ENCODE assay signal across 7 mouse cellular contexts in genomic region chr17:25578920-25579319, GRCm38 (mm10). TPM values are rescaled to one million over a fixed set of nuclear protein-coding genes. Genes with fewer than 3 reads are reported as not detected.
DNase-seq lines count a peak whose midpoint lies in the region; ATAC-seq and TF ChIP-seq lines count a peak whose summit lies in the region.

Gene Lmf1 (plus strand): TSS chr17:25579085.

- no peaks in the 10 kb centered on the region for H3K9me3 ChIP-seq in intestine, postnatal 0 days (ENCODE audit: control insufficient read depth)
- no peaks in the 10 kb centered on the region for H3K9me3 ChIP-seq in midbrain, embryonic 12.5 days

- peak; percentile 96 for ATAC-seq in intestine, postnatal 0 days
- ATAC-seq in midbrain, embryonic 12.5 days (ENCODE audit: low FRiP score, low read depth), result peak; percentile 96

- intact Hi-C loops in left cerebral cortex, postnatal 4 days (cut with DNase I), result no loop called here

- peak within 1 kb of the TSS; percentile 82 for H3K4me3 ChIP-seq in intestine, postnatal 0 days (ENCODE audit: low read depth, low read length)
- peak within 1 kb of the TSS; percentile 78 for H3K4me3 ChIP-seq in midbrain, embryonic 12.5 days
- peak within 1 kb of the TSS; percentile 81 for H3K4me3 ChIP-seq in small intestine, adult 2 months (ENCODE audit: low read depth, low read length)

- H3K4me2 ChIP-seq in intestine, postnatal 0 days (replicated peaks; ENCODE audit: low read depth), result peak within 1 kb of the TSS; percentile 95
- peak within 1 kb of the TSS; percentile 82 for H3K4me2 ChIP-seq in midbrain, embryonic 12.5 days (replicated peaks)

- under 1% methylated on average over 31 of the region's 31 CpGs for WGBS in intestine, postnatal 0 days
- under 1% methylated on average over 30 of the region's 31 CpGs for WGBS in midbrain, embryonic 12.5 days
- WGBS in small intestine, adult 2 months, result under 1% methylated on average over 31 of the region's 31 CpGs

- TF ChIP-seq POLR2A in small intestine, adult 2 months (IDR thresholded peaks at IDR 0.05; ENCODE audit: low read depth, low read length), result peak; percentile 79

- peak within 1 kb of the TSS; percentile 67 for H3K9ac ChIP-seq in intestine, postnatal 0 days (ENCODE audit: low read depth, low read length)
- peak within 1 kb of the TSS; percentile 88 for H3K9ac ChIP-seq in midbrain, embryonic 12.5 days (replicated peaks)

- H3K36me3 ChIP-seq in intestine, postnatal 0 days (ENCODE audit: control insufficient read depth, insufficient read depth), result no peaks in the 10 kb centered on the region
- H3K36me3 ChIP-seq in midbrain, embryonic 12.5 days, result no peaks in the 10 kb centered on the region
- H3K36me3 ChIP-seq in small intestine, adult 2 months (ENCODE audit: control insufficient read depth, insufficient read depth, low read length), result no peaks in the 10 kb centered on the region

- DNase-seq in adrenal gland, adult 8-10 months, result peak; percentile 96
- peak; percentile 97 for DNase-seq in embryo, embryonic 9.5 days (ENCODE audit: extremely low spot score)
- peak; percentile 90 to 95 for DNase-seq in gastrocnemius, postnatal 4 days (ENCODE audit: low spot score in 2 of 2)
- DNase-seq in left cerebral cortex, postnatal 4 days, result peak; percentile 96

- H3K27ac ChIP-seq in intestine, postnatal 0 days (ENCODE audit: low read depth, low read length), result no peak within 1 kb of the TSS
- peak within 1 kb of the TSS; percentile 77 for H3K27ac ChIP-seq in midbrain, embryonic 12.5 days (replicated peaks)
- no peak within 1 kb of the TSS for H3K27ac ChIP-seq in small intestine, adult 2 months (ENCODE audit: insufficient read depth, low read depth, low read length)

- peaks cover 5% of the 10 kb centered on the region; the same call in 1 of the 2 replicates for H3K4me1 ChIP-seq in intestine, postnatal 0 days (replicated peaks; ENCODE audit: control insufficient read depth, insufficient read depth, low read length)
- H3K4me1 ChIP-seq in midbrain, embryonic 12.5 days, result peaks cover 20% of the 10 kb centered on the region
- H3K4me1 ChIP-seq in small intestine, adult 2 months (ENCODE audit: control insufficient read depth, insufficient read depth, insufficient read length, low read length), result peaks cover 3% of the 10 kb centered on the region

- TF ChIP-seq CTCF in intestine, postnatal 0 days (IDR thresholded peaks at IDR 0.05; ENCODE audit: low read depth), result peak; percentile 54
- no peak for TF ChIP-seq CTCF in small intestine, adult 2 months (IDR thresholded peaks at IDR 0.05; ENCODE audit: extremely low read depth, insufficient read length, insufficient replicate concordance, low read depth, low read length)

- no peaks in the 10 kb centered on the region for H3K27me3 ChIP-seq in intestine, postnatal 0 days (replicated peaks; ENCODE audit: control insufficient read depth, insufficient read depth, low read length)
- peaks cover 17% of the 10 kb centered on the region for H3K27me3 ChIP-seq in midbrain, embryonic 12.5 days
- H3K27me3 ChIP-seq in small intestine, adult 2 months (ENCODE audit: control insufficient read depth, insufficient read depth, low read length), result no peaks in the 10 kb centered on the region

RNA-seq across cellular contexts. Expression of gene Lmf1, which starts in this region (rescaled TPM):
- total RNA-seq in adrenal gland, adult 8-10 months (2022), result 10 to 100 TPM; 36.0 to 39.9 (median 38.2) TPM
- 10 to 100 TPM; 16.1 to 18.8 TPM for total RNA-seq in gastrocnemius, postnatal 4 days (2021)
- polyA plus RNA-seq in intestine, postnatal 0 days (2015; fragmentation: Nextera tagmentation; extraction: Ambion mirVana), result 16.1 and 16.5 TPM in 2 replicates
- 10 to 100 TPM; 19.4 to 21.5 TPM for total RNA-seq in left cerebral cortex, postnatal 4 days (2021)
- polyA plus RNA-seq in midbrain, embryonic 12.5 days (2016; fragmentation: Nextera tagmentation; extraction: Ambion mirVana), result 20.5 and 21.5 TPM in 2 replicates
- 10.0 and 10.9 TPM in 2 replicates for polyA plus RNA-seq in small intestine, adult 2 months (2012; rRNA removed)
